Mouse (Mus musculus): ENCODE measurements around the gene Myo18b.

- TF ChIP-seq CTCF (IDR thresholded peaks at IDR 0.05; ENCODE audit: borderline replicate concordance, insufficient read depth, low read depth, low read length) (no peak), POLR2A (IDR thresholded peaks at IDR 0.05; ENCODE audit: borderline replicate concordance, insufficient read depth, low read length) (no peak)
Measured at GRCm38 (mm10) chr5:112895674-112896654, at the start of gene Myo18b.
